Mouse (Mus musculus) skeletal muscle tissue, adult 2 months (tissue): Measurements from ENCODE around the gene Tmem243.

Source experiments
- DNase-seq: peaks from one replicate; pipeline ENCODE4 v3.0.0-alpha.2; 2012; ENCODE audit warnings: low read depth, low spot score

Tmem243 gene

DNA sequence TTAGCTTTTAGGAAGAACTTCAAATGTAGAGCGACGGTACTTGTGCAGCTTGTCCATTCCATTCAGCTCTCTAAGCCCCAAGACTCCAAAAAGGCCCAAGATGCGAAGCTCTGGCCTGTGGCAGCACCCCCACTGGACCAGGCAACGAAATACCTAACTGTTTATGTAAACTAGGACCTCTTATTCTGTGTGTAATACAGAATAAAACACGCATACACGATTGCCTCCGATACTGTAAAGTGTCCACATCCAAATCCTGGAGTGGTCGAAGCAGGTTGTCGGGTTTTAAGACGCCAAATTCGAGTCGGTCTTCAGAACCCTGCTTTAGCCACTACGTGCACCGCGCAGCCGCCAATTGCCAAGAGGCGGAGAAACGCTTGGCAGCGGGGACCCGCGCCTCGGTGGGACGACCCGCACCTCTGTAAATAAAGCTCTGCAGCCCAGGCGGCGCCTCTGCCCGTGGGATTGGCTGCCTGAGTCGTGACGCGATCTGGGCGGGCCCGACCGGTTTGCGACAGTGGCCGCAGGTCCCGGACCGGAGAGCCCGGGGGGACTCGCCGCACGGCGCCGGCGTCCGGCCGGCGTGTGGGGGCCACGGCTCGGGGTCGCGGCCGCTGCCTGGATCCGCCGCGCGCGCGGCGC lies at the start of gene Tmem243:
Tmem243 (plus strand) TSS at position 462 of the 642 bp plus-strand sequence.
- peak; percentile 88 for DNase-seq

DNA sequence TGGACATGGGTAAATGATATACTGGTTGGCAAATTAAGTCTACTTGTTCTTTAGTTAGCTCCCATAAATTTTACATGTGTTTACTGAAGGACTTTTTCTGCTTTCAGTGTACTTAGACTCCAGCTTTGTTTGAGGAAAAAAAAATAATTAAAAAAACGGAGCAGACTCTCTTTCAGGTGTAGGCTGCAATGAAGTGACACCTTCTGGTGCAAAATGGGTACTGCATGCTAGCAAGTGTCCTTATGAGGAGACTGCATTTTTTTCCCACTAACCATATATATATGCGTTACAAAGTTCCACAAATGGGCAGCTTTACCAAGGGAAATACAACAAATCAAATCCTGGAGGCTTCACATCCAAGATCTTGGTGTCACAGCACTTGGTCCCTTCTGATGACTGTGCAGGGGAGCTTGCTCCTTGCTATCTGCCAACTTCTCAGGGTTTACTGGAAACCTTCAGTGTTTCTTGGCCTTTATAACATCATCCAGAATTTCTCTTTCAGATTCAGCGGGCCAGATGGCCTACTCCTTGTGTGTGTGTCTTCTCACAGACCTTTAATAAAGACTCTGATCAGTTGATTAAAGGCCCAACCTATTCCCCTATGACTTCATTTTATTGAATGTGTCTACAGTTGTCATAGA lies 44.3 kb upstream of the Tmem243 start:
- DNase-seq: peak; percentile 42

DNA sequence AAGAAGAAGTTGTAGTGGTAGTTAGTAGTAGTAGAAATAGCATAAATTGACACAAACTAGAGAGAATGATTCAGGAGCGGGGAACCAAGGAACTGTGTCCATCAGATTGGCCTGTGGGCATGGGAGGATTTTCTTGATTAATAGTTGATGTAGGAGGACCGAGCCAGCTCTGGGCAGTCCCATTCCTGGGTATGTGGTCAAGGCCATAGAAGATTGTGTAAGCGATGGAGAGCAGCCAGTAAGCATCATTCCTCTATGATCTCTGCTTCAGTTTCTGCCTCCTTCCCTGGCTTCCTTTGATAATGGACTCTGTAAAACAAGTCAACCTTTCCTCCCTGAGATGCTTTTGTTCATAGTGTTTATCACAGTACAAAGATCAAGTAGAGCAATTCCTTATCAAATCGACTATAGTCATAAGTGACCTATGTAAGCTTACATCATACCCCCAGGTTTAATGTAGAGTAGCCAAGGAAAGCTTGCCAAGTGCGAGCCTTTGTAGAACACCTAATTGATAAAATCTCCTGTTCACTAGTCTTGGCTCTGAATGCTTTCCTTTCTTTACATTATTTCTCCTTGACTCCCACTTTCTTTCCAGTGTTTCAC lies 43.1 kb upstream of the Tmem243 start:
- DNase-seq: no peak

DNA sequence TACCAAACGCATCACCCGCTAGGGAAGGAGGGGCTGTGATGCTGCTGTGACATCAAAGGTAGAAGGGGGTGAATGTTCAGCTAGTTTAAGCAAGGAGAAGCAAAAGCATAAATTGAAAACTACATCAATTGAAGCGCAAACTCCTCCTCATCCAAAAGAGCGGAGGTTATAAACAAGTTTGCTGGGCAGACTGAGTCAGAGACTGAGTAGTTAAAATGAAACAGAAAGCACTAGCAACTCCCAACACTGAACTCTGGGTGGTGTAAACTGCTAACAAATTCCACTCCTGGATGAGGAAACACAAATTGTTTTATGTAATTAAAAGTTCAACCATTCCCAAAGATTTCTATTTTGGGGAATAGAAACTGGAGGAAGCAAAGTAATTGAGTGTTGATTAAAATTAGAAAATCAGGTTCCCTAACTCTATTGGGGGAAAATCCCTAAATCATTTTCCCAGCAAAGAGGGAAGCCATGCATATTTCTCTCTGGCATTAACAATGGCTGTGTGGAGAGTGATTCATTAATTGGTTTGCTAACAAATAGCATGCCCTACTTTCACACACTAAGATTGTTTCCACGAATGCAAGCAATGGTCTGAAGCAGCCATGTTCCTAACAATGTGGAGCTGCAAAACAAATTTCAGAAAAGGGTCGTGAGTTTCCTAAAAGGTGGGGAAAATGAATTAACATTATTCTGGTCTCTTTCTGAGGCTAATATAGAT lies 41.0 kb upstream of the Tmem243 start:
- no peak for DNase-seq

DNA sequence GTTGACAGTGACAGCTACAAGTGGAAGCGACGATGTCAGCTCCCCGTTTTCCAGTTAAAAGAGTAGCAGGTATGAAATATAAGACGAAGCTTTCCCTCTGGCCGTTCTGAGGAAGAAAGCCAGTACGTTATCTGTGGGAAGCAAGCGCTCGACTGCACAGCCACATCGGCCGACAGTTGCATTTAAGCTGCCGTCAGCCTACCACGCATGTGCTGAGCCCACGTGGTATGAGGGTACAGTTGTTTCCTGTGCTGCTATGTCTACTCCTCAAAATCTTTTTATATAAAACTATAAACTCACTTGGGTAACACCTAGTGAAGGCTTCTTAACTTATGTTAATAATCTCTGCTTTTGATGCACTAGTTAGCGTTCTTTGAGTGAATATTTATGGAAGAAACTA lies 40.2 kb upstream of the Tmem243 start:
- DNase-seq: no peak

DNA sequence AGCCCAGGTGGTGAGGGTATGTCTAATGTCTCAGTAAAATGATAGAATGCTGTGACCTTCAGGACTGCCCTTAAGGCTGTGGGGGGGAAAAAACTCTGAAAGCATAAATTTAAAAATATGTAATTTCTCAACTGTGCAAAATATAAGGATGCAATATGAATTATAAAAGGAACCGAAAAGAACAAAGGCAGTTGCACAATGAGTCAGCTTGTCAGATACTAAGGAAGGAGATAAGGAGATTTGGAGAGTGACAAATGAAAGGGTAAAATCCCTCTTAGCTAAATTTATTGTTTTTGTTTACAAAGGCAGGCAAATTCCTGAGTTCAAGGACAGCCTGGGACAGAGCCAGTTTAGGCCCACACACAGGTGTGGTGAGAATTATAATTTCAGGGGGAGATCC lies 36.3 kb upstream of the Tmem243 start:
- no peak for DNase-seq

DNA sequence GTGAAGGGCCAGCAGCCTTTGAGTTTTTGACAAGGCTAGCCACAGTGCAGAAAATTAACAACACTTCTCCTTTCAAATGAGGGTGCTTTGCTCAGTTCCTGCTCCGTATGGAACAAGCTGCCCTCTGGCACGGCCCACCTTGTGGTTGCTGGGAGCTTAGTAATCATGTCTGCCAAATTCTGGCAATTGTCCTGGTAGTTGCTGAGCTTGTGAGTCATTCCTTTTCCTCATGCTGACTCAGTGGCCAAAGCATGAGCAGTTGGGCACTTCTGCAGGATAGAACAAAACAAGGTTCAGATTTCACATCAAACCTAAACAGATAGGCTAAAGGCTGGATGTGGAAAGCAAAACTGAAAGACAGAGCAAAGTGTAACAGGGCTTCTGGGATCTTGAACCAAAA lies 31.6 kb upstream of the Tmem243 start:
- DNase-seq: peak; percentile 66

DNA sequence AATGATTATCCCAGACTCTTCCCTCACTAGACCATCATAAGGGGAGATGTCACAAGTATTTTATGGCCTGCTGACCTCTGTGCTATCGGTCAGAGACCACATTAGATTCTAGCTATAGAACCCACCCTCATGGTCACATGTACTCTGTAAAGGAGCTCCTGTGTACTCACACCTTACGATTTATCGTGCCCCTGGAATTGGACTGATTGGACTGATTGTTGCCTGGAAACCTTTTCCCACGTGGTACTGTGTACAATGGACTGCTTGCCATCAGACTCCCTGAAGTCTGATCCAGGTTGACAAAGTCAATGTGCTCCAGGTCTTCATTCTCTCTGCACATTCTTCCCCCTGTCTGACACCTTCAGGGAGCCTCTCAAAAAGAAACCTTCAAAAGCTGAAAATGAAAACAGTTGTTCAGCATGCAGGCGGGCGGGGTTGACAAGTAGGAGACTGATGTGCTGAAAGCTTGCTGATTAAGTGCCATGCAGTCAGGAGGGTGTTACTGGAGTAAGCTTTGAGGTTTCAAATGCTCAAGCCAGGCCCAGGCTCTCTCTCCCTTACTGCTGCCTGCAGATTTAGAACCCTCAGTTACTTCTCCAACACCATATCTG lies 30.8 kb upstream of the Tmem243 start:
- DNase-seq: no peak

DNA sequence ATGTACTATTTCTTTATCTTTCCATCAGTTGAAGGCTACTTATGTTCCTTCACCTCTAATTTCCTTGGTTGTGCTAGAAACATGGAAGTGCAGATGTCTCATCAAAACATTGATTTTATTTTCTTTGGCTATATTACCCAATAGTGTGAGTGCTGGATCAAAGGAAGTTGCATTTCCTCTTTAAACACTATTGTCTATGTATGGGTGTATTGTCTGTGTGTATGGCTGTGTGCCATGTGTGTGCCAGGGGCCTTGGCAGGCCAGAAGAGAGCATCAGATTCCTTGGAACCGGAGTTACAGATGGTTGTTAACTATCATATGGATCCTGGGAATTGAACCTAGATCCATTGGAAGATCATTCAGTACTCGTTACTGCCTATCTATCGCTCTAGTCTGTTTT lies 29.1 kb upstream of the Tmem243 start:
- DNase-seq: no peak

DNA sequence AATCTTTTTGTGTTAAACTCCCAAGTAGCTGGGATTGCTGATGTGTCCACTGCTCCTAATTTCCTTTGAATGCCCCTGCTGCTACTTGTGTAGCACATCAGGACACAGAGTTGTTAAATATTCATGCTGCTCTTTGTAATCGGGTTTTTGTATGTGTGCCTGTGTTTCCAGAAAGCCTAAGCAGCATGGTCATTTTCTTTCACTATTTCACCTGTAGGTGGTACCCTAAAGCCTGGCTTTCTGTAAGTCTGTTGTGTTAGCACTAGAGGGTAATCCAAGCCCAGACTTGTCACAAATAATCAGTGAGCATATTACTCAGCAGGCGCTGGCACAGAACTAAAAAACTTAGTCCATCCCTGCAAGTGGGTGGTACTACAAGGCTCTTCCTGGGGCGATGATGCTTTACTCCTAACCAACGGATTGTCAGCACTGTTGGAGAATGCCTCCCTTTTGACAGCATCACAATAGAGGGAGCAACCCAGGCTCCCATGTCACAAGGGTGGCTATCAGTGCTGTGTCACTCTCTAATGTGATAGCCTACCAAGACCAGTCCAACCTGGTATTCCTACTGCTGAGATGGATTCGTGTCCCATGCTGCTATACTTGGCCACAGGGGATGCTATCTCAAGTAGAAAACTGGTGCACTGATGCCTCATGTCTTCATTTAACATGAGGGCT lies 27.2 kb upstream of the Tmem243 start:
- no peak for DNase-seq

DNA sequence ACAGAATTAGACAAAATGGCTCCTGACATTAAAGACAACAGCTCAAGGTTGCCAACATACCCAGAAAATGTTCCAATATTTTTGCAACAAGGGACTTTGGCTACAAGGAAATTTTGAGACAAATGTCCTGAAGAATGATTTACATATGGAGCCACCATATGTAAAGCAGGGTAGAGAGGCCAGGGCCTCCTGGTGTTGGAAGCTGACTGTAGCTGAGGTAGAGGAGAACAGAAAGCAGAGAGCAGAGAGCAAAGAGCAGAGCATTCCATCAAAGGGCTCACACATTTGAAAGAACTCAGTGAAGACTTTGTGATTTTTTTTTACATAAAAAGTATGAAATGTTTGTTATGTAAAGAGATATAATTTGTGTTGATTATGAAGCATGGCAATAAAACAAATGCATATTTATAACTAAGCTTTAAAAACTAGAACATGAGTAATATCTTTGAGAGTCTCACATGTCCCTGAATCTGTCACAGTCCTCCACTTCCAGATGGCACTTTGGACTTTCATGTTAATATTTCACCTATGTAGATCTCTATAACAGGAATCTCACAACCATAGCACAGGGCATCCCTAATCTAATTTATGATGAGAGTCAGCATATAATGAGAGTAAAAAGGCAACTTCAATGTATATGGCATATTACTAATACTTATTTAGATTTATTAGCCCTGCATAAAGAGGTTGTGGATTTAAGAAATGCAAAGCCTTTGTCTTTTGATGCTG lies 20.5 kb upstream of the Tmem243 start:
- no peak for DNase-seq

DNA sequence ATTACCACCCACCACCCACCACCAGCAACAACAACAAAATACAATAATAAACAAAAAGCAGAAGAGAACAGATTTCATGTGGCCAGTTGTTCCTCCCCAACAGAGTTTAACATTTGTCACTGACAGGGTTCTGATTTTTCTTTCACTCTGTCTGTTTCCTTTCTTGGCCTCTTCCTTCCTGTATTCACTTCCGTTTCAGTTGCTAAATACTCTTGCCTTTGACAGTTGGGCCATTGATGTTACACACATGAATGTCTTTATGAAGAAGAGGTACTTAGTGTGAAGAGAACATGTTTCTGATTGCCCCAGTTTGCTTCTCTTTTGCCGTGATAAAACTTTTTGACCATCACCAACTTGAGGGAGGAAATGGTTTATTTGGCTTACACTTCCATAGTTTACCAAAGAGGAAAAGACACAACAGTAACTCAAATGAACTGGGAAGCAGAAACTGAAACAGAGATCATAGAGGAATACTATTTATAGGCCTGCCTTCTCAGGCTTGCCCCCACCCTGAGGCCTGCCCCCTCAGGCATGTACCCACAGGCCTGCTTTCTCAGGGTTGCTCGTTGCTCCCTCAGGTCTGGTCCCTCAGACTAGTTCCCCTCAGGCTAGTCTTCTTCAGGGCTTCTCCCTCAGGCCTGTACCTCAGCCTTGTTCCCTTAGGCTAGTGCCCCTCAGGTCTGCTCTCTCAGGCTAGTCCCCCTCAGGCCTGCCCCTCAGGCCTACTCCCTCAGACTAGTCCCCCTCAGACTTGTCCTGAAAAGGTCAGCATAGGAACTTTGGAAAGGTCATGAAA lies 13.3 kb upstream of the Tmem243 start:
- no peak for DNase-seq

DNA sequence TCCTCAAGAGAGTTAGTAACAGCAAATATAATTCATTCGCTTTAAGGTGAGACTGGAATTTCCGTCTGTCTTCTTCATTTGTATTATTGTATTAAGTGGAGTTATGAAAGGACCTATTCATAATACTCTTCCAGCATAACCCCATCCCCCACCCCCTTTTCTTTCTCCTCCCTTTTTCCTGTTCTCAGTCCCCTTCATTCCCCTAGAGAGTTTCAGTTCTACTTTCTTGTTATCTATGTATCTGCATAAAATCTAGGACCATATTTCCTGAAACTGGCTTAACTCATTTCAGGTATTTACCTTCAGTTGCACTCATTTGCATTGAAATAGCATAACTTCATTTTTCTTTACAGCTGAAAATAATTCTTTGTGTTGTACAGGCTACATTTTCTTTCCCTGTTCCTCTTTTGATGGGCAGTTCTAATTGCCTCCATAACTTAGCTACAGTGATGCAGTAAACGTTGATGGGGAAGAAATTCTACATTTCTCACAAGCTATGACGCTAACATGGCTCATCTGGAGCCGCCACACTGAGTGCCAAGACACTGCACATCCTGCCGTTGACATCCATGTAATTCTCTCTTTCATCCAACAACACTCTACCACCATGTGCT lies 9.9 kb upstream of the Tmem243 start:
- no peak for DNase-seq

DNA sequence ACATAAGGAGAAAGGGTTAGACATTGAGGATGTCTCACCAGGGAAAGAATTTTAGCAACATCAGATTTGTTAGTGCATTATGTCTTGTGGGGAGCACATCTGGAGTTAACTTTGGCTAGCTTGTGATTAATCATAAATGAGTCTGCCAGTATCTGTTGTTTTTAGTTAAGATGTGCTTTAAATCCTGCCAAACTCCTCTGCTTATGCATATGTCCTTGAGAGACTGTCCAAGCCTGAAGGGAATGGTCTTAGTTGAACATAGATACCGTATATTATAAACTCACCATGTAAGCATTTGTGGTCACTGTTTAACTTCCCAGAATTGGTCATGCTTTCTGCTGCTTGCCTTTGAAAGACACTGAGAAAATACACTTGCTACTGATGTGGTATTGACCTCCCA lies 7.8 kb upstream of the Tmem243 start:
- DNase-seq: no peak

DNA sequence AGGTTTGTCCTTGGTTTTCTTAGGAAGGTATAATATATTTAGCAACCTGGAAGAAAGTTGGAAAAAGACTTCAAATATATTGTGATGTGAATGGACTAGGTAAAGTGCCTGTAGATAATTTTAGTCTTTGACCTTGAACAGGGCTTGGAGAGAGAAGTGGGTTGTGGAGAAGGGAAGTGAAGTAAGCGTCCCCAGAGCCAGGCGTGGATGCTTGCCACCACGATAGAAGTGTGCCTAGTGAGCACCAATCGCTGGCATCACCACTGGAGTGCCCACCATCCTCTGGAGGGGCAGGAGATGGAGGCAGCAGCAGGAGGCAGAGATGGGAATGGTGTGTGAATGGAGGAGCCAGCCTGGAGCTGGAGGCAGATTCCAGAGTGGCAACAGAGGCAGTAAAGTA lies 7.0 kb upstream of the Tmem243 start:
- no peak for DNase-seq

DNA sequence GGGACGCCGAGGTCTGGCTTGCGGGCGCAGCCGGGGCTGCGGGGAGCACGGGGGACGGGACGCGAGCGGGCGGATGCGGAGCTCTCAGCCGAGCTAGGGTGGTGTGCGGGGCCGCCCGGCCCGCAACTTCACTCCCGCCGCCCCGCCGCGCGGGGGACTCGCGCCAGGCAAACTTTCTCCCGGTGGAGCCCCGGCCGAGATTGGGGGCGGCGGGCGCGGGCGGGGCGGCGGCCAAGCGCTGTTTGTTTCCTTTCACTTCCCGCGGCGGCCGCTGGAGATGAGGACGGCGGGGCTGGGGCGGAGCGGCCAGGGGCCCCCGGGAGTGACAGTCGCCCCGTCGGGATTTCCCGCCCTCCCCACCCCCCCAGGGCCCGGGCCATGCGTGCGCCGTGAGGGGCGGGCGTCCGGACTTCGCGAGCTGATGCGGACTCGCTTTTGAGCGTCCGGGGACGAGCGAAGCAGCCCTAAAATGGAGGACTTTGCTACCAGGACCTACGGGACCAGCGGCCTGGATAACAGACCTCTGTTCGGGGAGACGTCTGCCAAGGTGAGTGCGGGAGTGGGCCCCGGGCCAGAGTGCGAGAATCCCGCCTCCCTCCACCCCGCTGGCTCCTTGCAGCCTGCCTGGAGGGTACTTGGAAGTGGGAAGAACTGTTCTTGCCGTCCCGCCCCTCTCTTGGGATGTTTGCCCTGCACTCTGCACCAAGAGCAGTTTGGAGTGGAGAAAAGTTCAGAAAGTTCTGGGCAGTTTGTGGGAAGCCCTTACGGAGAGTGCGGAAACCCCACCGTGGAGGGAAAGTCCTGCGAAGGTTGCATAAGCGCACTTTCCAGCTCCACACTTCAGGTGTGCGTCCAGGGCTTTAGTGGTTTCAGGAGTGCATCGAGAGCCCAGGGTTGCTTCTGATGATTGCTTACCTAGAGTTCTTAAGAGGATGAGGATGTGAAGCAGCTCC lies 657 bp downstream of the Tmem243 start:
- DNase-seq: peak; percentile 21

DNA sequence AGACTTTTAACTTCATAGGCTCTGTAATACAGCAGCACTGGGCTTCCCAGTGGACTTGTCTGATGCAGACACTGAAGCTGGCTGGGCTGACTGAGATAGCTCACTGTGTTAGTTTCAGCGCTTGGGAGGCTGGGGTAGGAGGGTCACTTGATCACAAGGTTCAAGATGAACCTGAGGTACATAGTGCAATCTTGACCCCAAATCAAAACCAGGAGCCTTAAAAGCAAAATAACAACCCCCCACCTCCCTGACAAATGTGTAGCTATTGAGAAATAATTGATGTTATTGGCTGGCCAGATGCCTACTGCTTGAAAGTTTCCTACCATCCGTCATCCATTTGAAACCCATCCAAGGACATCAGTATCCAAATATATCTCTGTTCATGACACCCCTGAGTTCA lies 2.2 kb downstream of the Tmem243 start:
- DNase-seq: no peak

DNA sequence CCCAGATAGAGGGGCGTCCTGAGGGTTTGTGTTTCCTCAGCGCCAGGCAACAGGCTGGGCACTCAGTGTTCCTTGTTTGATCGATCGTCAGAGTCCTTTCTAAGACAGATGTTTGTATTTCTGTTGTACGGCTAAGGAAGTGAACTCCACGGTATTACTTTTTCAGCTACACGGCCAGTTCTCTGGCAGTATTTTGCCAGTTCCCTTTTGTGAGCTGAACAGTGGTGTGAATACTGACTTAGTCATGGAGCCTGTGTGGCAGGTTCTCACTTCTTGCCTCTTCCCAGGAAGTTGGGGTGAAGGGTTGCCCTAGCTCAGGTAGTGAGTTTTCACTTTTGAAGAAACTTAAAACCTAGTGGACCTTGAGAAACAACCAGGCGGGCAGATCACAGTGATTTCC lies 3.5 kb downstream of the Tmem243 start:
- DNase-seq: no peak

DNA sequence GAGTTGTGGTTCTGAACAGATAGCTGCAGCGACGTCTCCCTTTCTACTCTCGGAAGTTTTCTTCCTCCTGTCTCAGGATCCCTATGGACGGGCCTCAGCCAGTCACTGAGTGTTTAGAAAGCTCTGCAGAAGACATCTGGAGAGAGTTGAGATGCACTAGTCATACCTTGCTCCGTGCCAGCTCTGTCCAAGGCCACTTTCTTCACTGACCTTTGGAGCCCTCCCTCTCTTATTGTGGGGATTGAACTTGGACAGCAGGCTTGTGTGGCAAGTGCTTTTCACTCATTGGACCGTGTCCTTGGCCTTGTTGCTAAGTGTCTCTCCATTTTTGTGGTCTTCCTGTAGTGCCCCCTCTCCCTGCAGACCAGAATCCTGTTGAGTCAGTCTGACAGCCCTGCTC lies 6.3 kb downstream of the Tmem243 start:
- no peak for DNase-seq
